Mouse (Mus musculus): ENCODE measurements around the gene Gm11020.

GRCm38 (mm10) chr8:104304962-104305361 is 16.4 kb upstream of the Gm11020 start:
- TF ChIP-seq CTCF (IDR thresholded peaks at IDR 0.05; ENCODE audit: control insufficient read depth, insufficient read depth, low read length) (no peak), POLR2A (IDR thresholded peaks at IDR 0.05; ENCODE audit: borderline replicate concordance, control insufficient read depth, low read depth, low read length) (no peak)
